Mouse (Mus musculus) forebrain, embryonic 10.5 days (tissue): ENCODE measurements at regions not wholly inside any gene's neighbourhood (a gene's known extent, or its start where the extent isn't known, plus 50 kb on each side); places are given as distances from the start of the nearest gene placed in this dataset.

Experiments used
- DNase-seq: peaks from one replicate; pipeline ENCODE4 v3.0.0-alpha.2; 2017; ENCODE audit warnings: low spot score; ENCODE audit errors: extremely low spot score
- H3K27ac ChIP-seq: fragments of 300-500 bp; sonication (generic); 2 replicates; pipeline ENCODE4 v1.5.1; 2016; ENCODE audit warnings: mild to moderate bottlenecking
- H3K27me3 ChIP-seq: fragments of 300-500 bp; sonication (generic); 2 replicates; pipeline ENCODE4 v1.6.1; 2016; ENCODE audit warnings: mild to moderate bottlenecking; ENCODE audit not compliant: poor library complexity, severe bottlenecking
- H3K36me3 ChIP-seq: fragments of 300-500 bp; sonication (generic); replicated peaks from 2 replicates; pipeline ENCODE4 v1.6.1; 2016; ENCODE audit warnings: mild to moderate bottlenecking, moderate library complexity
- H3K4me1 ChIP-seq: fragments of 300-500 bp; sonication (generic); 2 replicates; pipeline ENCODE4 v1.6.1; 2016
- H3K4me3 ChIP-seq: fragments of 300-500 bp; sonication (generic); 2 replicates; pipeline ENCODE4 v1.5.1; 2016; ENCODE audit warnings: mild to moderate bottlenecking, moderate library complexity
- H3K9me3 ChIP-seq: fragments of 300-500 bp; sonication (generic); 2 replicates; pipeline ENCODE4 v1.6.1; 2016; ENCODE audit warnings: mild to moderate bottlenecking, moderate library complexity
- WGBS: fragments of 180-500 bp; shearing (Covaris S2); methylation state at CpG from one replicate; pipeline ENCODE4 v1.1.7; 2016; 5-methylcytosine and 5-hydroxymethylcytosine counted together

- Histone ChIP-seq H3K9me3 (no peaks in the 10 kb centered on the region), H3K36me3 (no peaks in the 10 kb centered on the region), H3K27ac (no peak overlapping the region), H3K4me3 (no peak overlapping the region), H3K4me1 (no peaks in the 10 kb centered on the region), H3K27me3 (no peaks in the 10 kb centered on the region)
- WGBS: 81% methylated on average over 3 of the region's 3 CpGs
- DNase-seq: no peak
Measured at GRCm38 (mm10) chr12:95267187-95267586, 424.8 kb upstream of the Flrt2 start.

- no peak for DNase-seq
- no peaks in the 10 kb centered on the region for H3K27me3 ChIP-seq
- H3K27ac ChIP-seq: no peak overlapping the region
- no peaks in the 10 kb centered on the region for H3K36me3 ChIP-seq
- no peaks in the 10 kb centered on the region for H3K9me3 ChIP-seq
- H3K4me3 ChIP-seq: no peak overlapping the region
- 86% methylated on average over 2 of the region's 2 CpGs for WGBS
- no peaks in the 10 kb centered on the region for H3K4me1 ChIP-seq
Measured at GRCm38 (mm10) chr12:95305386-95305785, 386.6 kb upstream of the Flrt2 start.

- DNase-seq: no peak
- Histone ChIP-seq H3K27ac (no peak overlapping the region), H3K9me3 (no peaks in the 10 kb centered on the region), H3K4me3 (no peak overlapping the region), H3K4me1 (no peaks in the 10 kb centered on the region), H3K36me3 (no peaks in the 10 kb centered on the region), H3K27me3 (no peaks in the 10 kb centered on the region)
- WGBS: 95% methylated on average over 2 of the region's 2 CpGs
Measured at GRCm38 (mm10) chr12:95315151-95315750, 376.8 kb upstream of the Flrt2 start.

- 87% methylated on average over 1 of the region's 1 CpGs for WGBS
- Histone ChIP-seq H3K4me1 (no peaks in the 10 kb centered on the region), H3K27me3 (no peaks in the 10 kb centered on the region), H3K27ac (no peak overlapping the region), H3K36me3 (no peaks in the 10 kb centered on the region), H3K9me3 (no peaks in the 10 kb centered on the region), H3K4me3 (no peak overlapping the region)
- no peak for DNase-seq
Measured at GRCm38 (mm10) chr12:95316820-95317219, 375.2 kb upstream of the Flrt2 start.

- Histone ChIP-seq H3K36me3 (no peaks in the 10 kb centered on the region), H3K9me3 (no peaks in the 10 kb centered on the region), H3K27ac (no peak overlapping the region), H3K4me3 (no peak overlapping the region), H3K27me3 (no peaks in the 10 kb centered on the region), H3K4me1 (no peaks in the 10 kb centered on the region)
- WGBS: 84% methylated on average over 3 of the region's 3 CpGs
- DNase-seq: no peak
Measured at GRCm38 (mm10) chr12:95321693-95322092, 370.3 kb upstream of the Flrt2 start.

- Histone ChIP-seq H3K36me3 (no peaks in the 10 kb centered on the region), H3K4me3 (no peak overlapping the region), H3K9me3 (no peaks in the 10 kb centered on the region), H3K4me1 (peaks cover 3% of the 10 kb centered on the region; the same call in 1 of the 2 replicates), H3K27ac (no peak overlapping the region), H3K27me3 (no peaks in the 10 kb centered on the region)
- no peak for DNase-seq
- 73% methylated on average over 1 of the region's 1 CpGs for whole genome bisulfite sequencing
Measured at GRCm38 (mm10) chr12:95329666-95330065, 362.4 kb upstream of the Flrt2 start.

GRCm38 (mm10) chr12:95347786-95348185 lies 344.2 kb upstream of the Flrt2 start:
- Histone ChIP-seq H3K4me1 (no peaks in the 10 kb centered on the region), H3K27ac (no peak overlapping the region), H3K4me3 (no peak overlapping the region), H3K27me3 (peaks cover 27% of the 10 kb centered on the region), H3K36me3 (no peaks in the 10 kb centered on the region), H3K9me3 (no peaks in the 10 kb centered on the region)
- no peak for DNase-seq
- WGBS: 92% methylated on average over 5 of the region's 5 CpGs

- DNase-seq: no peak
- Histone ChIP-seq H3K27me3 (peaks cover 66% of the 10 kb centered on the region), H3K9me3 (no peaks in the 10 kb centered on the region), H3K27ac (no peak overlapping the region), H3K4me3 (no peak overlapping the region), H3K4me1 (peaks cover 17% of the 10 kb centered on the region), H3K36me3 (no peaks in the 10 kb centered on the region)
- WGBS: 24% methylated on average over 6 of the region's 6 CpGs
Measured at GRCm38 (mm10) chr12:95355151-95355550, 336.9 kb upstream of the Flrt2 start.

- Histone ChIP-seq H3K9me3 (no peaks in the 10 kb centered on the region), H3K36me3 (no peaks in the 10 kb centered on the region), H3K4me3 (no peak overlapping the region), H3K27me3 (no peaks in the 10 kb centered on the region), H3K27ac (no peak overlapping the region), H3K4me1 (no peaks in the 10 kb centered on the region)
- DNase-seq: no peak
- WGBS: 44% methylated on average over 3 of the region's 3 CpGs
Measured at GRCm38 (mm10) chr12:95384248-95384964, 307.6 kb upstream of the Flrt2 start.

GRCm38 (mm10) chr12:95385688-95386087 lies 306.3 kb upstream of the Flrt2 start:
- Histone ChIP-seq H3K4me3 (no peak overlapping the region), H3K36me3 (no peaks in the 10 kb centered on the region), H3K27ac (no peak overlapping the region), H3K27me3 (no peaks in the 10 kb centered on the region), H3K4me1 (no peaks in the 10 kb centered on the region), H3K9me3 (no peaks in the 10 kb centered on the region)
- 77% methylated on average over 3 of the region's 3 CpGs for WGBS
- DNase-seq: no peak

- H3K4me1 ChIP-seq: no peaks in the 10 kb centered on the region
- no peak for DNase-seq
- 91% methylated on average over 2 of the region's 2 CpGs for WGBS
- H3K27me3 ChIP-seq: no peaks in the 10 kb centered on the region
- no peak overlapping the region for H3K27ac ChIP-seq
- H3K4me3 ChIP-seq: no peak overlapping the region
- H3K36me3 ChIP-seq: no peaks in the 10 kb centered on the region
- H3K9me3 ChIP-seq: no peaks in the 10 kb centered on the region
Measured at GRCm38 (mm10) chr12:95388185-95388584, 303.8 kb upstream of the Flrt2 start.

- Histone ChIP-seq H3K9me3 (no peaks in the 10 kb centered on the region), H3K36me3 (no peaks in the 10 kb centered on the region), H3K4me3 (no peak overlapping the region), H3K27me3 (no peaks in the 10 kb centered on the region), H3K27ac (no peak overlapping the region), H3K4me1 (no peaks in the 10 kb centered on the region)
- WGBS: 84% methylated on average over 1 of the region's 1 CpGs
- DNase-seq: no peak
Measured at GRCm38 (mm10) chr12:95392821-95393220, 299.2 kb upstream of the Flrt2 start.

- H3K9me3 ChIP-seq: no peaks in the 10 kb centered on the region
- H3K27me3 ChIP-seq: no peaks in the 10 kb centered on the region
- DNase-seq: no peak
- H3K4me3 ChIP-seq: no peak overlapping the region
- no peaks in the 10 kb centered on the region for H3K4me1 ChIP-seq
- no peaks in the 10 kb centered on the region for H3K36me3 ChIP-seq
- H3K27ac ChIP-seq: no peak overlapping the region
- 81% methylated on average over 2 of the region's 2 CpGs for WGBS
Measured at GRCm38 (mm10) chr12:95394991-95395530, 297.0 kb upstream of the Flrt2 start.
